Mouse (Mus musculus): ENCODE results near the gene Cep152. TPM values are rescaled to one million over a fixed set of nuclear protein-coding genes. Genes with fewer than 3 reads are reported as not detected.

The Cep152 gene
- total RNA-seq, 4 experiments from 2014 or later, result 0.58 to 1.0 (median 0.78) TPM

DNA sequence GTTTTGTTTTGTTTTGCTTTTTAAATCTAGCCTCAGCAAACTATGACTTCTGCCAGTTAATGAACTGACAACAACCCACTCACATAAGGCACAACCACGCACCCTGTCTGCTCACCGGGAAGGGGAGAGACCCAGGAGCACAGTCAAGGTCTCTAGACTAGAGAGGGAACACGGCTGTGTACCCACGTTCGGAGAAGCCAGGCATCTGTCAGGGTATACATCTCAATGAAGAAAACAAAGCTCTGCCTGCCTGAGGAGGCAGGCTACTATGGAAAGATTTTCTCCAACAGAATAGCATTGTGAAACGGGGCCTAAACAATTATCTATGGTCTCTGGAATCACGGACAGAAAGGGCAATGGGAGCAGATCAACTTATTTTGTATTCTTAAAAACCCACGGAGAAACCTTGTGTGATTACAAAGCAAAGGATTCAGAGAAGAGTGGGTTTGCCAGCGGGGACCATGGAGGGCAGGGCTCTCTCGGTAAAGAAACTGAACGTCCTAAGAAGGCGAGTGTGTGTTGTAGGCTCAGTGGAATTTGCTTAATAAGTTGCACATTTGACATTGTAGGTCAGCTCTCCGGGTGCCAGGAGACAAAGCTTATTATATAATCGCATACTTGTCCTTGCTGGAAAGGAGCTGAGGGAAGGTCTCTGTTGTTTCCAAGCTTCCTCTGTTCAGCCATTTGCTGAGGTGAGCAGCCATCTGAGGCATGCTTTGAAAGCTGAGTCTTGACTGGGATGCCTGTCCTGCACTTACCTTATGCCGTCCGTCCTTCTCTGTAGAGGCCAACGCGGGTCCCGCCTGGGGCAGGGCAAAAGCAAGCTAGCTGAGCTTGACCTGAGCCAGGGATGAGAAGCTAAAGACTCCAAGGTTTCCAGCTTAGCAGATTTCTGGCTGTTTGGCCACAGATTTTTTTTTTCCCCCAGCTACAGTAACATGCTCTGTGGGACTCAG is 66.0 kb downstream of the Cep152 start:
- peak in 1 of 2 experiments; percentile 9 for DNase-seq (ENCODE audit: low spot score in 2 of 2)

GRCm38 (mm10) chr2:125555830-125556229 is 69.1 kb downstream of the Cep152 start:
- no peak for DNase-seq (ENCODE audit: low spot score in 2 of 2)

DNA sequence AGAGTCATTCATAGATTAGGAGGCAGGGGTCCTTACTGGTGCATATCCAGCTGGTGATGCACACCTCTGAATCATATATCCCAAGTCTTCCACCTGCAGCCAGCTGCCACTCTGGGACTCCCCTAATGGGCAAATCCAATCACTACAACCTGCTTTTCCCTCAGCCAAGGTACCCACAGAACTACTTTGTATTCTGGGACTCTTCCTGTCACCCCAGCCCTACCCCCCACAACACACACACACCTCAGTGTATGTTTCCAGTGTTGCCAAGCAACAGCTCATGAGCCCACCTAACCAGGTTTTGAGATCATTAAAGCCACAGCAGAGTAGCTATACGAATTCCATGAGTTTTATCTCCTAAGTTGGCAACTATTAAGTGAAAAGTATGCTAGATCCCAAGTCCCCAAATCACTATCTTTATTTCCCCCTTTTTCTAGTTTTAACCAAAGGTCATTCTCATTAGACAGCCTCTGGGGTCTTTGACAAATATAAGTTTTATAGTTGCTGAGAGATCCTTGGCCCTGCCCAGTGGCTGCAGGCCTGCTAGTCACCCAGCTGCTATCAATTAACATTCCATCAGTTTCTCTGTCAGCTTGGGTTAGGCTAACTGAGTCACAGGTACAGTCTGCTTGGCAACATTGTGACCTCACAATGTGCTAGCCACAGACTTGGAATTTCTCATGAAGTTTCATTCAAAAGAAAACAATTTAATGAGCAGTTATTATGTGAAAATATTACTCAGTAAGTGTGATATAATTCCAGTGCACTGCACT is 75.9 kb downstream of the Cep152 start:
- DNase-seq (ENCODE audit: low spot score in 2 of 2), result no peak

- DNase-seq (ENCODE audit: low spot score in 2 of 2), result no peak
Measured at GRCm38 (mm10) chr2:125544986-125545385, 79.9 kb downstream of the Cep152 start.

DNA sequence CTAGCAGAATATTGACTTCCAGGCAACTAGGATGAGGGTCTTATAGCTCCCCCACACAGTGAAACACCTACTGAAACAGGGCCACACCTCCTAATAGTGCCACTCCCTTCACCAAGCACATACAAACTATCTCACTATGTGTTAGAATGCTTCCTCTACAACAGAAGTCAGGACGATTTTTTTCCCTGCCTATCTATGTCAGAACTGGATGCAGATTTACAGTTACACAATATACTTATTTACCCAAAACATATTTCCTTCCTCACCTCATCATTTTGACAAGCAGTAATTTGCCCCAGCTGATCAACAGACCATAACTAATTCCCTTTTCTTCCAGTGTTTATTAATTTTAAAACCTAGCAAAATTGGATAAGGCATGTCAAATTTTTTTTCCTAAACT is 81.3 kb downstream of the Cep152 start:
- no peak for DNase-seq (ENCODE audit: low spot score in 2 of 2)

- no peak for DNase-seq (ENCODE audit: low spot score in 2 of 2)
Measured at GRCm38 (mm10) chr2:125541451-125541850, 83.5 kb downstream of the Cep152 start.

DNA sequence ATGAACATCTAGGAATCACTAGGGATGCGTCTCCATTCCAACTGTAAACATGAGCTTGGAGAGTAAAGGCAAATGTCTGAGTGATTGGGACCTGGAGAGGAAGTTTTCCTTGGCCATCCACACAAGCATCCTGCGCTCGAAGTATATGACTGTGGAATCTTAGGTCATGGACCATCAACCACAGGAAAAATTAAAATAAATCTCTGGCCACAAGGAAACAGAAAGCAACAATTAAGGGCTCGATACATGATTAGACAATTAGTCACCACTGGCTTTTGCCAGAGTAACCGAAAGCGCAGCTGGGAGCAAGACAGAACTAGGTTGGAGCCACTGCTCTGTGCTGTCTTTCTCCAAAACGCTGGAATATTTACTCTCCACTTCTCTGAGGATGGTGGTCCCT is 84.3 kb downstream of the Cep152 start:
- DNase-seq (ENCODE audit: low spot score in 2 of 2), result no peak

GRCm38 (mm10) chr2:125539640-125540039 is 85.3 kb downstream of the Cep152 start:
- DNase-seq (ENCODE audit: low spot score in 2 of 2), result no peak

GRCm38 (mm10) chr2:125530665-125531064 is 94.2 kb downstream of the Cep152 start:
- peak; percentile 41 to 43 for DNase-seq (ENCODE audit: low spot score in 2 of 2)

DNA sequence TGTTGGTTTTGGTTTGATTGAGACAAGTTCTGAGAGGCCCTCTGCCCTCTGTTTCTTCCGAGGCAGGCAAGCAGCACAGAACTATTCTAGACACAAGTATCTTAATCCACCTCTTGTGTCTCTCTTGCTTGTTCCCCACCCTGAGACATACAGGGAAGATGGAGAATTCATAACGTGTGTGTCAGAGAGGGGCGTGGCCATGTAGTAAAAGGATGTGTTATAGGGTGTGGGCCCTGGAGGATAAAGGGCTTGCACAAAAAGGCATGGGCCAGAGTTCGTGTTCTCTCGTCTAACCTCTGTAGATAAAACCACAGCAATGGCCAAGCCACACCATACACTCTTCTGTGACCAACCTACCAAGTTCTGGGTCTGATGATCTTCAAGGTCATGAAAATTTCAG is 98.3 kb downstream of the Cep152 start:
- DNase-seq (ENCODE audit: low spot score in 2 of 2), result no peak

DNA sequence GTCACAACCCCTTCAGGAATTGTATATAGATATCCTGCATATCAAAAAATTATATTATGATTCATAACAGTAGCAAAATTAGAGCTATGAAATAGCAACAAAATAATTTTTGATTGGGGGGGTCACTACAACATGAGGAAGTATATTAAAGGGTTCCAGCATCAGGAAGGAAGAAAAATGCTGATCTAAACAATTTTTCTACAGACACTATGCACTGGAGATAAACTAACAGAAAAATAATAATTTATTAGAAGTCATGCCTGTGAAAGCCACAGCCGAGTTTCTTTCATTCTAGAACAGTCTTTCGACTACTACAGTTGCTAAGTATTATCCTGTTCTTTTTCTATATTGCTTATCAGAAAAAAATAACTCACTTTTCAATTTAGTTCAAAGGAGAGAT is 99.4 kb downstream of the Cep152 start:
- DNase-seq (ENCODE audit: low spot score in 2 of 2), result no peak

DNA sequence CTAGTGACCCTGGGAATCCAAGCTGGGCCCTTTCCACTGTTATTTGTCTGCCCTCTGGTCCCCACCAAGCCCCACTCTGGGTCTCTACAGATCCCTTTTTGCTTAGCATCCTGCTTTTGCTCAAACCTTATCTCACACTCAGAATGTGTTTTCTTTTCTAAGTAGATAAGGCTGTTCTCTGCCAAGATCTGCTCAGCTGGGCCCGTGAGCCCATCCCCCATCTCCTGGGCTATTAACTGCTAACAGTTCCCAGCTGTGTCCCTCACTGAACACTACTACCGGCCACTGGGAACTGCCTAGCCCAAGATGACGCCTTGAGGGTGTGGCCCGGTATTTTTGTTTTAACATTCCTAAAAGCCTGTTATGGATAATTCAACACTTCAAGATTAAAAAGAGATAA is 108.3 kb downstream of the Cep152 start:
- DNase-seq (ENCODE audit: low spot score in 2 of 2), result peak in 1 of 2 experiments; percentile 33

- no peak for DNase-seq (ENCODE audit: low spot score in 2 of 2)
Measured at GRCm38 (mm10) chr2:125515291-125516057, 109.4 kb downstream of the Cep152 start.

GRCm38 (mm10) chr2:125514391-125514790 is 110.5 kb downstream of the Cep152 start:
- DNase-seq (ENCODE audit: low spot score in 2 of 2), result no peak

Other genes with a start within 250 kb of the Cep152 start
- gene Gm9913, start 120.0 kb downstream of the Cep152 start, total RNA-seq (2022), result not detected
- gene Fbn1, start 117.1 kb downstream of the Cep152 start, total RNA-seq (2022), result 10 to 100 TPM; 10.9 to 21.0 (median 17.8) TPM
- 10 to 100 TPM; 17.1 to 24.7 (median 19.2) TPM for gene Eid1, start 48.0 kb upstream of the Cep152 start, total RNA-seq (2022)
- under 1 TPM; 0.75 to 0.99 (median 0.82) TPM for gene Shc4, start 99.0 kb upstream of the Cep152 start, total RNA-seq (2022)
- 10 to 100 TPM; 13.2 to 18.6 (median 14.9) TPM for gene Secisbp2l, start 157.8 kb upstream of the Cep152 start, total RNA-seq (2022)
- 1 to 10 TPM; 2.2 to 4.0 (median 3.1) TPM for gene Galk2, start 234.0 kb upstream of the Cep152 start, total RNA-seq (2022)
- gene Cops2, start 234.0 kb upstream of the Cep152 start, total RNA-seq (2022), result 100 to 1,000 TPM in 2 of 4 experiments, 10 to 100 TPM in 2; 92.1 to 111 (median 103) TPM

Data from gastrocnemius, adult 8-10 months (tissue).